8 mouse cellular contexts compared by ENCODE assay signal in the genomic region with DNA sequence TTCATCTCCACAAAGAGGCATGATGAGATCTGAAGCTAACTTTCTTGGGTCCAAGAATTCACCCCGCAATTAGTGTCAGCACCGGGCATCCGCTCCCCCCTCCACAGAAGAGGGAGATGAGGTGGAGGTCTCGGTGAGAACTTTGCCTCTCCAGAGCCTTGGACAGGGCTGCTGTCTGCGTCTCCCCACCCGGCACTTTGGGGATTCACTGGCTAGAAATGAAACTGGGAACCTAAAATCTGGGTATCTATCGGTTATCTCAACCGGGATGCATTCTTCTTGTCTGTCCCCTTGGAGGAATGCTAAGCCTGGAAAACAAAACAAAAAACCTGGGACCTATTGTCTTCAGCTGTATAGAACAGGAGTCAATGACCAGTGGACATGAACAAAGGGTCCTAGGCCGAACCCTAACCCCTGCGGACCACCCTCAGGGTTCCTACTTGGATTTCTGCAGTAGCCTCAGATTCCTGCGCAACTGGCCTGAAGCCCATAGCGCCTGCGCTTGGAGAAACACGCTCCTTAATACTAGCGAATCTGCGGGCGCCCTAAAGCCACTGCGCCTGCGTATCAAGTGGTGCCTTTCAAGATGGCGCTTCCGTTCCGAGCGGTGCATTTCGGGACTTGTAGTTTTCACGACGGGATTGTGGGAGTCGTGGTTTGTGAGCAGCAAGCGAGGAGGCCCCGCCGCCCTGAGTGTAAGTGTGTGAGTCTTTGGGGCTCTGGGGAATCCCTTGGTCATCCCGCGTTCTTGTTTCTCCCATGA. TPM values are rescaled to one million over a fixed set of nuclear protein-coding genes. Genes with fewer than 3 reads are reported as not detected.
DNase-seq lines count a peak whose midpoint lies in the region; ATAC-seq and TF ChIP-seq lines count a peak whose summit lies in the region.

A gene (plus strand): TSS at position 638 of the 763 bp plus-strand sequence.

- H3K36me3 ChIP-seq in E14TG2a.4 (ENCODE audit: insufficient read depth, low read length): no peaks in the 10 kb centered on the region
- peaks cover 6% of the 10 kb centered on the region for H3K36me3 ChIP-seq in forebrain, embryonic 12.5 days (replicated peaks)
- peaks cover 8% of the 10 kb centered on the region for H3K36me3 ChIP-seq in heart, postnatal 0 days (replicated peaks; ENCODE audit: control insufficient read depth, insufficient read depth, low read length)
- no peaks in the 10 kb centered on the region for H3K36me3 ChIP-seq in liver, embryonic 16.5 days (ENCODE audit: control insufficient read depth, insufficient read depth)
- H3K36me3 ChIP-seq in neural tube, embryonic 13.5 days: peaks cover 5% of the 10 kb centered on the region; the same call in 1 of the 2 replicates
- H3K36me3 ChIP-seq in testis, adult 2 months (ENCODE audit: control insufficient read depth, insufficient read depth, low read length): no peaks in the 10 kb centered on the region

- peak within 1 kb of the TSS; percentile 78 for H3K9ac ChIP-seq in forebrain, embryonic 12.5 days
- peak within 1 kb of the TSS; percentile 74 for H3K9ac ChIP-seq in heart, postnatal 0 days (replicated peaks; ENCODE audit: low read depth, low read length)
- peak within 1 kb of the TSS; percentile 70 for H3K9ac ChIP-seq in liver, embryonic 16.5 days (ENCODE audit: low read depth, low read length)
- peak within 1 kb of the TSS; percentile 84 for H3K9ac ChIP-seq in neural tube, embryonic 13.5 days

- DNase-seq in c-Kit-positive CD71-positive TER-119-positive erythroid progenitor cells, embryonic 14.5 days (ENCODE audit: low spot score): peak; percentile 96
- DNase-seq in heart, postnatal 0 days (ENCODE audit: low spot score): peak; percentile 98
- DNase-seq in kidney, postnatal 4 days: peak; percentile 94 to 96

- H3K4me1 ChIP-seq in E14TG2a.4 (replicated peaks; ENCODE audit: low read depth, low read length): peaks cover 40% of the 10 kb centered on the region
- peaks cover 22% of the 10 kb centered on the region for H3K4me1 ChIP-seq in forebrain, embryonic 12.5 days
- H3K4me1 ChIP-seq in heart, postnatal 0 days (ENCODE audit: control insufficient read depth, insufficient read depth): peaks cover 27% of the 10 kb centered on the region
- peaks cover 18% of the 10 kb centered on the region for H3K4me1 ChIP-seq in liver, embryonic 16.5 days (ENCODE audit: control insufficient read depth, low read depth, low read length)
- peaks cover 23% of the 10 kb centered on the region for H3K4me1 ChIP-seq in neural tube, embryonic 13.5 days (replicated peaks)
- peaks cover 13% of the 10 kb centered on the region for H3K4me1 ChIP-seq in testis, adult 2 months (ENCODE audit: control insufficient read depth, insufficient read depth, low read length)

- no peak for TF ChIP-seq CTCF in E14TG2a.4 (conservative IDR thresholded peaks at IDR 0.05; ENCODE audit: low read length)
- TF ChIP-seq CTCF in heart, postnatal 0 days (IDR thresholded peaks at IDR 0.05; ENCODE audit: low read depth): no peak
- no peak for TF ChIP-seq CTCF in testis, adult 2 months (IDR thresholded peaks at IDR 0.05; ENCODE audit: control insufficient read depth, insufficient read depth, insufficient replicate concordance, low read depth, low read length)

- H3K4me2 ChIP-seq in forebrain, embryonic 12.5 days: peak within 1 kb of the TSS; percentile 79
- peak within 1 kb of the TSS; percentile 78 for H3K4me2 ChIP-seq in heart, postnatal 0 days (ENCODE audit: low read depth, low read length)
- H3K4me2 ChIP-seq in liver, embryonic 16.5 days (ENCODE audit: low read depth, low read length): peak within 1 kb of the TSS; percentile 75
- peak within 1 kb of the TSS; percentile 72 for H3K4me2 ChIP-seq in neural tube, embryonic 13.5 days

- peak; percentile 72; the same call in 1 of the 2 replicates for TF ChIP-seq POLR2A in testis, adult 2 months (IDR thresholded peaks at IDR 0.05; ENCODE audit: control insufficient read depth, low read depth, low read length)

- H3K9me3 ChIP-seq in E14TG2a.4 (ENCODE audit: low read length): no peaks in the 10 kb centered on the region
- H3K9me3 ChIP-seq in forebrain, embryonic 12.5 days: no peaks in the 10 kb centered on the region
- no peaks in the 10 kb centered on the region for H3K9me3 ChIP-seq in heart, postnatal 0 days (replicated peaks; ENCODE audit: control insufficient read depth, low read length)
- H3K9me3 ChIP-seq in liver, embryonic 16.5 days (replicated peaks; ENCODE audit: control insufficient read depth, low read length): no peaks in the 10 kb centered on the region
- no peaks in the 10 kb centered on the region for H3K9me3 ChIP-seq in neural tube, embryonic 13.5 days

- ATAC-seq in forebrain, embryonic 12.5 days (ENCODE audit: low FRiP score): peak; percentile 94
- ATAC-seq in heart, postnatal 0 days (ENCODE audit: insufficient read depth, low read depth): peak; percentile 92
- ATAC-seq in liver, embryonic 16.5 days (ENCODE audit: low read depth): peak; percentile 94
- ATAC-seq in neural tube, embryonic 13.5 days (ENCODE audit: low read depth): peak; percentile 95

- peak within 1 kb of the TSS; percentile 76 for H3K27ac ChIP-seq in forebrain, embryonic 12.5 days
- H3K27ac ChIP-seq in heart, postnatal 0 days (ENCODE audit: low read depth): peak within 1 kb of the TSS; percentile 89
- peak within 1 kb of the TSS; percentile 25; the same call in 1 of the 2 replicates for H3K27ac ChIP-seq in liver, embryonic 16.5 days (ENCODE audit: low read length)
- H3K27ac ChIP-seq in neural tube, embryonic 13.5 days (replicated peaks): peak within 1 kb of the TSS; percentile 74
- H3K27ac ChIP-seq in testis, adult 2 months (ENCODE audit: control insufficient read depth, insufficient read depth, low read depth, low read length): peak within 1 kb of the TSS; percentile 79

- TF ChIP-seq EP300 in heart, postnatal 0 days (IDR thresholded peaks at IDR 0.05; ENCODE audit: low read depth): no peak

- 8% methylated on average over 32 of the region's 32 CpGs for WGBS in forebrain, embryonic 12.5 days
- WGBS in heart, postnatal 0 days: 6% methylated on average over 32 of the region's 32 CpGs
- WGBS in liver, embryonic 16.5 days (ENCODE audit: insufficient replicate concordance): 10% methylated on average over 32 of the region's 32 CpGs
- 12% methylated on average over 32 of the region's 32 CpGs for WGBS in neural tube, embryonic 13.5 days

- H3K4me3 ChIP-seq in E14TG2a.4 (replicated peaks; ENCODE audit: low read length): peak within 1 kb of the TSS; percentile 85
- peak within 1 kb of the TSS; percentile 64 for H3K4me3 ChIP-seq in forebrain, embryonic 12.5 days (replicated peaks)
- peak within 1 kb of the TSS; percentile 75 for H3K4me3 ChIP-seq in heart, postnatal 0 days (ENCODE audit: low read depth, low read length)
- H3K4me3 ChIP-seq in liver, embryonic 16.5 days (ENCODE audit: low read depth, low read length): peak within 1 kb of the TSS; percentile 71
- peak within 1 kb of the TSS; percentile 71 for H3K4me3 ChIP-seq in neural tube, embryonic 13.5 days
- H3K4me3 ChIP-seq in testis, adult 2 months (ENCODE audit: control insufficient read depth, low read depth, low read length): peak within 1 kb of the TSS; percentile 97

- peaks cover 4% of the 10 kb centered on the region; the same call in 1 of the 2 replicates for H3K27me3 ChIP-seq in E14TG2a.4 (ENCODE audit: insufficient read depth, low read length)
- peaks cover 7% of the 10 kb centered on the region; the same call in 1 of the 2 replicates for H3K27me3 ChIP-seq in forebrain, embryonic 12.5 days
- no peaks in the 10 kb centered on the region for H3K27me3 ChIP-seq in heart, postnatal 0 days (ENCODE audit: control insufficient read depth, insufficient read depth, low read length)
- H3K27me3 ChIP-seq in liver, embryonic 16.5 days (ENCODE audit: control insufficient read depth, insufficient read depth, low read depth, low read length): no peaks in the 10 kb centered on the region
- H3K27me3 ChIP-seq in neural tube, embryonic 13.5 days: no peaks in the 10 kb centered on the region
- no peaks in the 10 kb centered on the region for H3K27me3 ChIP-seq in testis, adult 2 months (ENCODE audit: control insufficient read depth, insufficient read depth, low read length)

RNA-seq across cellular contexts. Expression of the gene that starts here (rescaled TPM):
- 131 and 135 TPM in 2 replicates for polyA plus RNA-seq in forebrain, embryonic 12.5 days (2016; fragmentation: Nextera tagmentation; extraction: Ambion mirVana)
- total RNA-seq in heart, postnatal 0 days (2014; rRNA removed; ENCODE audit: low replicate concordance): 12.3 and 17.5 TPM in 2 replicates
- polyA plus RNA-seq in heart, postnatal 0 days (2015; fragmentation: Nextera tagmentation; extraction: Ambion mirVana): 165 and 187 TPM in 2 replicates
- polyA plus RNA-seq in liver, embryonic 16.5 days (2015; fragmentation: Nextera tagmentation; extraction: Ambion mirVana): 35.9 and 42.1 TPM in 2 replicates
- 73.9 and 82.3 TPM in 2 replicates for polyA plus RNA-seq in neural tube, embryonic 13.5 days (2015; fragmentation: Nextera tagmentation; extraction: Ambion mirVana)
- 4.7 and 7.7 TPM in 2 replicates for polyA plus RNA-seq in testis, adult 2 months (2012; rRNA removed)

Comparison
In these comparisons a context has a peak if more than half of its experiments do, and no peak if none do; other contexts are left out.
1. Peak in every context shown above with its lines: DNase-seq, ATAC-seq, H3K4me3 ChIP-seq and H3K27ac ChIP-seq.
2. H3K27ac ChIP-seq: peak in every context shown above with its lines; median percentile 89 in heart, postnatal 0 days; 79 in testis, adult 2 months; 76 in forebrain, embryonic 12.5 days; 74 in neural tube, embryonic 13.5 days; 25 in liver, embryonic 16.5 days.